Mouse (Mus musculus): ENCODE data around the gene Gli1. TPM values are rescaled to one million over a fixed set of nuclear protein-coding genes. Genes with fewer than 3 reads are reported as not detected.

The Gli1 gene
- polyA plus RNA-seq, 1 experiment from 2014 or later: 1.5 TPM

DNA sequence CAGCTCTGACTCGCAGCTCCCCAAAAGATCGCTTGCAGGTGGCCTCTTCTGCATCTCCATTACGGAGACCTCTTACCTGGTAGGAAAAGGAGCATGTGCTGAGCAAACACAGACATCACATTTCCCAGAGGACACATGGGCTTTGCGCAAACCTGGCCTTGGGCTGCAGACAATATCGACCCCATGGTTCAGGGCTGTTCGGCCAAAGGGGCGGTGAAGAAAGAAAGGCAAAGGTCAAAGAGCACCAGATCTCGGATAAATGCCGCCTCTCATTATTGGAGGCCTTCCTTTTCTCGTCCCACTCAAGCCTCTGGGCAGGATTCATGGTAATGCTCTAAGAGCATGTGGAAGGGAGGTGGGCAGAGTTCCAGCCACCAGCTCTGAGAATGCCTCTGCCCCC is 13.6 kb upstream of the Gli1 start:
- Histone ChIP-seq H3K4me1 (peaks cover 5% of the 10 kb centered on the region; the same call in 1 of the 2 replicates), H3K4me2 (no peak overlapping the region), H3K9ac (no peak overlapping the region), H3K4me3 (no peak overlapping the region), H3K36me3 (replicated peaks) (no peaks in the 10 kb centered on the region), H3K9me3 (no peaks in the 10 kb centered on the region), H3K27me3 (replicated peaks) (no peaks in the 10 kb centered on the region), H3K27ac (no peak overlapping the region)
- ATAC-seq (replicated peaks): no peak
- WGBS: 35% methylated on average over 10 of the region's 10 CpGs

DNA sequence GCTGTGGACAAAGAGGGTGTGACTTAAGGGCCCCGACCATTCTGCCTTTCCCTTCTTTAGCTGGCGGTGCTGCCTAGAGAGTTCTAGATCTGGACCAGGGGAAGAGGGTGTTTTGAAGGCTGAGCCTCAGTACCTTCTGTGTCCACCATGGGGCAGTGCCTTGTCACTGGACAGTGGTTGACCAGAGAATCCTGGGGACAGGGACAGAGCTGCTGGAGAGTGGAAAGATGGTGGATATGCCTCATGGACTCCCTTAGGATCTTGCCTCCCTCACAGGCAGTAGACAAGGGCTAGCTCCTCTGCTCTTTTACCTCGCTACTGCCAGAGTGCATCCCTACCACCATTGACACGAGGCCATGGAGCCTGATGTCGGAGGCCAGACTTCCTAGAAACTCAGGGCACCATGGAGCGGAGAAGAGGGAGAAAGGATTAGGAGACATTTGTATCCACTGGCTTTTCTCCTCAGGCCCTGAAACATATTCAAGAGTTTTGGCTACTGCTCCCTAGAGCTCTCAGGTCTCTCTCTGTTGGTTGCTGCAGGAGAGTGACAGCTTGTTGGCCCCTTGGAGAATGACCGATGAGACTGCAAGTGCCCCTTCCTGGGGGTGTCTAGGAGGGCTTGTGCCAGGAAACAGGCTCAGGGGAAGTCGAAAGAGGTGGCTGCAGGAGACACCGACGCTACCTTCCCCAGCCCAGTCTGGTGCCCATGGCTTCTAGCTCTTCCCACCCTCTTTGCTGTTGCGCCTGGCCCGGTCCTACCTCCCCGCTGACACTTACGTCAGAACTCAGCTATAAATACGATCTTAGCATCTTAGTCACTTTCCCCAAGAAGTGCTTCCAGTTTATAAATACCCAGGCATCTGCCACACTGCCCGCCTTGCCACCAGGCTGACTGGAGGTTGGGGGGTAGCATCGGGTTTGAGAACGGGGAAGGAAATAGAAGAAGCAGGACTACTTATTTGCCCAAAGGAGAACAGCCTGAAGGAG is 12.4 kb upstream of the Gli1 start, which contains the start of gene Inhbe:
Gene Inhbe (minus strand): TSS at position 503 of the 987 bp plus-strand sequence.
- H3K27me3 ChIP-seq (replicated peaks): no peaks in the 10 kb centered on the region
- no peak within 1 kb of the TSS for H3K4me3 ChIP-seq
- 89% methylated on average over 18 of the region's 18 CpGs for WGBS
- no peak within 1 kb of the TSS for H3K27ac ChIP-seq
- peaks cover 5% of the 10 kb centered on the region; the same call in 1 of the 2 replicates for H3K4me1 ChIP-seq
- no peak within 1 kb of the TSS for H3K4me2 ChIP-seq
- H3K36me3 ChIP-seq (replicated peaks): no peaks in the 10 kb centered on the region
- H3K9ac ChIP-seq: no peak within 1 kb of the TSS
- H3K9me3 ChIP-seq: no peaks in the 10 kb centered on the region
- no peak for ATAC-seq (replicated peaks)

DNA sequence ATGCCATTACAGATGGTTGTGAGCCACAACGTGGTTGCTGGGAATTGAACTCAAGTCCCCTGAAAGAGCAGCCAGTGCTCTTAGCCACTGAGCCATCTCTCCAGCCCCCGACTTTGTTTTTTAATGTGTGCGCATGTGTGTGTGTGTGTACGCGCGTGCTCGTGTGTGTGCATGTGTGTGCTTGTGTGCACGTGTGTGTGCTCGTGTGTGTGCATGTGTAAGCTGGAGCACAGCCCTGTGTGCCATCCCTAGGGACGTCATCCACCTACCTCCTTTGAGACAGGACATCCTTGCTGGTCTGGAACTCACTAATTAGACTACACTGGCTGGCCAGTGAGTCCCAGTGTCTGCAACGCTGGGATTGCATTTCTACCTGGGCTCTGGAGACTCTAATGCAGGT is 11.0 kb upstream of the Gli1 start:
- 87% methylated on average over 11 of the region's 11 CpGs for WGBS
- no peak for ATAC-seq (replicated peaks)
- Histone ChIP-seq H3K9me3 (no peaks in the 10 kb centered on the region), H3K4me3 (no peak overlapping the region), H3K4me1 (peaks cover 5% of the 10 kb centered on the region; the same call in 1 of the 2 replicates), H3K9ac (no peak overlapping the region), H3K27me3 (replicated peaks) (no peaks in the 10 kb centered on the region), H3K4me2 (no peak overlapping the region), H3K36me3 (replicated peaks) (no peaks in the 10 kb centered on the region), H3K27ac (no peak overlapping the region)

DNA sequence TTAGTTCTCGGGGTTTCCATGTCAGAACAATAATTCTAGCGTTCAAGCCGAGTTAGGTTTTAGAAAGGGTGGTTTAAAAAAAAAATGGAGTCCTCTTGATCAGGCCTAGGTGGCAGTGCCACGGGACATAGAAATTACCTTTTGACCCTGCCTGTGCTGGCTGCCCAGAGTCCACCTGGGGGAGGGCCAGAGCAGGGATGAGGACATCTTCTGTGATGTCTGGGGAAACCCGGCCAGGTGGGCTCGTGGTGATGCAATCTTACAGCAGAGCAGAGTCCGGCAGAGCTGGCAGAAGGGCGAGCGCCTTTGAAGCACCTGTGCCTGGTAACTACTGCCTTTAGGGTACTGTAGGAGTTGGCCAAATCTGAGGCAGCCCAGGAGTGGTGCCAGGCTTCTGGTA is 10.4 kb upstream of the Gli1 start:
- no peak overlapping the region for H3K4me3 ChIP-seq
- H3K9ac ChIP-seq: no peak overlapping the region
- no peaks in the 10 kb centered on the region for H3K36me3 ChIP-seq (replicated peaks)
- H3K4me1 ChIP-seq: peaks cover 5% of the 10 kb centered on the region; the same call in 1 of the 2 replicates
- 94% methylated on average over 9 of the region's 9 CpGs for WGBS
- no peak overlapping the region for H3K4me2 ChIP-seq
- H3K27me3 ChIP-seq (replicated peaks): no peaks in the 10 kb centered on the region
- H3K9me3 ChIP-seq: no peaks in the 10 kb centered on the region
- H3K27ac ChIP-seq: no peak overlapping the region
- no peak for ATAC-seq (replicated peaks)

DNA sequence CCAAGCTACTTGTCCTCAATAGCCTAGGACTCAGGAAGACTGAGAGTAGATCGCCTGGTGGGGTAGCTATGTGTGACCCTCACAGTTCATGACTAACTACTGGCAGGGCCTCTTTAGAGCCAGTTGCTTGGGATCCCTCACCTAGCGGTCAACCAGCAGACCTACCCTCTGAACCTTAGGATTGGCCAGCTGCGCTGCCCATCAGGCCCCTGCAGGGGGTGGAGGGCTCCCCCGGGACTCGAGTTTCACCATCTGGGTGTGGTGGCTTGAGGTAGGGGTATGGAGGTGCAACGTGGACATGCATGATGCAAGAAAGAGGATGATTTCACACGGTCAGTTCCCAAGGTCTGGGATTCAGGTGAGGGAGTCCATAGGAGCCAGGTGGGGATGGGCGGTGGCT is 9.9 kb upstream of the Gli1 start:
- H3K36me3 ChIP-seq (replicated peaks): no peaks in the 10 kb centered on the region
- no peak overlapping the region for H3K4me3 ChIP-seq
- H3K27me3 ChIP-seq (replicated peaks): no peaks in the 10 kb centered on the region
- WGBS: 74% methylated on average over 8 of the region's 8 CpGs
- no peak for ATAC-seq (replicated peaks)
- H3K4me1 ChIP-seq: peaks cover 5% of the 10 kb centered on the region; the same call in 1 of the 2 replicates
- no peak overlapping the region for H3K9ac ChIP-seq
- H3K27ac ChIP-seq: no peak overlapping the region
- H3K9me3 ChIP-seq: no peaks in the 10 kb centered on the region
- H3K4me2 ChIP-seq: no peak overlapping the region

DNA sequence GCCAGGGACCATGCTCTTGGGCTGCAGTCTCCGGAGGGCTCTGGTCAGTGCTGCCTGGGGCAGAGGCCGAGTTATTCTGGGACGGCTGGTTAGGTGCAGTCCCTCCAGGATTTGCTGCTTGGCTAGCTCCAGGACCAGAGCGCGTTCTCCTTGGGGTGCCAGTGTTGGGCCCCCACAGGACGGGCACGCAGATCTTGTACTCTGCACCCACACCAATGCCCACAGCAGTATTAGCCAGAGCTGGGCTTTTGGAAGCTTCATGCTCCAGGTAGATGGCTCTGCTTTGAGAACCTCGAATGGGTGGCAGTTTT is 9.5 kb upstream of the Gli1 start:
- no peak for ATAC-seq (replicated peaks)
- Histone ChIP-seq H3K4me2 (peak overlapping the region; percentile 42; the same call in 1 of the 2 replicates), H3K9me3 (no peaks in the 10 kb centered on the region), H3K9ac (no peak overlapping the region), H3K27ac (no peak overlapping the region), H3K36me3 (replicated peaks) (no peaks in the 10 kb centered on the region), H3K4me3 (no peak overlapping the region), H3K27me3 (replicated peaks) (no peaks in the 10 kb centered on the region), H3K4me1 (peaks cover 5% of the 10 kb centered on the region; the same call in 1 of the 2 replicates)
- WGBS: 86% methylated on average over 8 of the region's 8 CpGs

DNA sequence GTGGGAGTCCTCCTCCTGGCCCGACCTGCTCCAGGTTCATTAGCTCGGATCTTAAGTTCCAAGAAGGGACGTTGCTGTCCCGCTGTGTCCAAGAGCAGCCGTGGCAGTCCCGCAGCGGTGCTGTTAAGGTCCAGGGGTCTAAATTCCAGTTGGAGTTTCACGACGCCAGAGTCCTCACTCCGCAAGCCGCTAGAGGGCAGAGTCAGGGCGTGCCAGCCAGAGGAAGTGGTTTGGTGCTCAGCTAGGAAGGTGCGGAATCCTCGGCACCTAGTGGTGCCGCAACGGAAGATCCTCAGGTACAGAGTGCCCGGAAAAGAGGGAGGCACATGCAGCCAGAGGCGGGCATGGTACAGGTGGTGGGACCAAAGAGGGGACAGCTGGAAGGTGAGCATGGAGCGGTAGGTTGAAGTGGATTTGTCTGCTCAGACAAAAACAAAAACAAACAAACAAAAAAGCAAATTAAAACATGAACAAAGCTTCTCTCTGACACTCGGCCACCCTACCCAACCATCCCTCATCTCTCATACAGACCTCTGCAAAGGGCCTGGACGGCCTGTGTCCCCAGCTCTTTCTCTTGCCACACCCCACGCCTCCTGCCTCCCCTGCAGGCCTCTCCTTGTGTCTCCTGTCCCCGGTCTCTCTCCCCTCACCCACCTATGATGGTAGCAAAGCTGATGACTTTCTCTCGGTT is 9.0 kb upstream of the Gli1 start:
- H3K9ac ChIP-seq: no peak overlapping the region
- peak; percentile 69 for ATAC-seq (replicated peaks)

DNA sequence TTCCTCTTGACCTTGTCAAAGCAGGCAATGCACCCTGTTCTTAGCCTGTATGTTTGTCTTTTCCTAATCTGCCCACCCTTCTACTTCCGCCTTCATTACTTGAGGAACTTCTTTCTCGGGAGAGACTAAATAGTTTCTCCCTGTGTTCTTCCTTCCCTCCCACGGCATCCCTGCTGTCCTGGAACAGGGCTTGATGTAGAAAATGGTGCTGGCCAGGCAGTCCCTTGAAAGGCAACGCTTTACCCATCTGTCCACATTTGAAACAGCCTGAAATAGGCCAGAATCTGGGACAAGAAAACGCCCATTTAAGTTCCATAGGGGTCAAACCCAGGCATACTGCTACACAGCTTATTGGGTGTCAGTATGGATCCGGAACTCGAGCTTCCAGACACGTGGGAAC is 8.0 kb upstream of the Gli1 start:
- Histone ChIP-seq H3K4me1 (peaks cover 5% of the 10 kb centered on the region; the same call in 1 of the 2 replicates), H3K4me3 (no peak overlapping the region), H3K9ac (no peak overlapping the region), H3K9me3 (no peaks in the 10 kb centered on the region), H3K4me2 (no peak overlapping the region), H3K36me3 (replicated peaks) (no peaks in the 10 kb centered on the region), H3K27ac (no peak overlapping the region), H3K27me3 (replicated peaks) (no peaks in the 10 kb centered on the region)
- no peak for ATAC-seq (replicated peaks)
- 81% methylated on average over 8 of the region's 8 CpGs for WGBS

More for the DNA sequence above, 9.0 kb upstream of the Gli1 start:
- Histone ChIP-seq H3K4me2 (peak overlapping the region; percentile 42), H3K27ac (no peak overlapping the region), H3K4me1 (peaks cover 5% of the 10 kb centered on the region; the same call in 1 of the 2 replicates), H3K27me3 (replicated peaks) (no peaks in the 10 kb centered on the region), H3K4me3 (peak overlapping the region; percentile 16; the same call in 1 of the 2 replicates), H3K9me3 (no peaks in the 10 kb centered on the region), H3K36me3 (replicated peaks) (no peaks in the 10 kb centered on the region)
- 10% methylated on average over 24 of the region's 24 CpGs for WGBS

DNA sequence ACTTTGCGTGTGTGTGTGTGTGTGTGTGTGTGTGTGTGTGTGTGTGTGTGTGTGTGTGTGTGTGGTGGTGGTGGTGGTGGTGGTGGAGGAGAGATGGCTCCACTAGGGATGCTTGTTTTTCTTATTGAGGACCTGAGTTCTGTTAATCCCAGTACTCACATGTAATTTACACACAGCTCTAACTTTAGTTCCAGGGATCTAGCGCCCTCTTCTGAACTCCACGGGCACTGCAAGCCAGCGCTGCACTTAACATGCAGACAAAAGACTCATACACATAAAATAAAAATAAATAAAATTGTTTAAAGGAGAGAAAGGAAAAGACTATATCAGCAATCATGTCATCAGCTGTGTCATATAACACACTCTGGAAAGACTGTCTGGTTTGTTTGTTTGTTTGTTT is 7.2 kb upstream of the Gli1 start:
- H3K27me3 ChIP-seq (replicated peaks): no peaks in the 10 kb centered on the region
- H3K27ac ChIP-seq: no peak overlapping the region
- H3K4me3 ChIP-seq: no peak overlapping the region
- peaks cover 5% of the 10 kb centered on the region; the same call in 1 of the 2 replicates for H3K4me1 ChIP-seq
- ATAC-seq (replicated peaks): no peak
- 72% methylated on average over 4 of the region's 4 CpGs for WGBS
- no peak overlapping the region for H3K4me2 ChIP-seq
- no peak overlapping the region for H3K9ac ChIP-seq
- H3K36me3 ChIP-seq (replicated peaks): no peaks in the 10 kb centered on the region
- H3K9me3 ChIP-seq: no peaks in the 10 kb centered on the region

DNA sequence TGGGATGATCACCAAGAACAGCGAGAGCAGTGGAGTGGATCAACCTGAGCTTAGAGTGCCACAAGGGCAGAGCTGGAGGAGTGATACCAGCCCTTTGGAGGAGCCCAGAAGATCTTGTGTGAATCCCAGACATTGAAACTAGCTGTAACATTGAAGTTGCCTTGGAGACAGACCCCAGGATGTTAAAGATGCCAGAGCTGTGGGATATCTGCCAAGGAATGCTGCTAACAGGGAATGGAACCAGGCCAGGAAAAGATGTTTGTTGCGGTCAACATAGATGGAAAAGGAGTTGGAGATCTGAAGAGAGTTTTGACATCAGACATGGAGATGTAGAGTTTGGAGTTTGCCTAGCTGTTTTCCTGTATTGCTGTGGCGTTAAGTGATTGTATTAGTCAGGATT is 4.4 kb upstream of the Gli1 start:
- Histone ChIP-seq H3K27ac (no peak overlapping the region), H3K27me3 (replicated peaks) (peaks cover 13% of the 10 kb centered on the region), H3K36me3 (replicated peaks) (no peaks in the 10 kb centered on the region), H3K9me3 (no peaks in the 10 kb centered on the region), H3K4me3 (no peak overlapping the region), H3K9ac (no peak overlapping the region), H3K4me2 (no peak overlapping the region), H3K4me1 (peaks cover 20% of the 10 kb centered on the region)
- WGBS: 87% methylated on average over 3 of the region's 3 CpGs
- ATAC-seq (replicated peaks): no peak

DNA sequence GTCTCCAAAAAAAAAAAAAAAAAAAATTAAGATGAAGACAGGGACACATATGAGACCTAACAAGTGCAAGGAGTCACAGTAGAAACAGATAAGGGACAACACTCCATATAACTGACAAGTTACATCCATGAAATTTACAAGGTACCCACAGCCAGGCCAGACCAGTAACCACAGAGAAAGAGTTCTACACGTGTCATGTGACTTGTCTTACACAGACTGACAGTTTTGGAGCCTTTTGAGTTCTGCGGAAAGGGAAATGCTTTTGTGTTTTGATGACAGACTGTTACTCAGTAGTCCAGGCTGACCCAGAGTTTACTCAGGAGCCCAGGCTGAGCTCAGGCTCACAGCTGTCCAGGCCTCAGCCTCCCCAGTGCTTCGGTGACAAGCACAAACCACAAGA is 1.3 kb upstream of the Gli1 start:
- Histone ChIP-seq H3K27me3 (replicated peaks) (peaks cover 32% of the 10 kb centered on the region), H3K9ac (no peak overlapping the region), H3K27ac (no peak overlapping the region), H3K4me1 (peaks cover 37% of the 10 kb centered on the region), H3K9me3 (no peaks in the 10 kb centered on the region), H3K36me3 (replicated peaks) (no peaks in the 10 kb centered on the region), H3K4me2 (no peak overlapping the region), H3K4me3 (no peak overlapping the region)
- WGBS: 73% methylated on average over 3 of the region's 3 CpGs
- no peak for ATAC-seq (replicated peaks)

DNA sequence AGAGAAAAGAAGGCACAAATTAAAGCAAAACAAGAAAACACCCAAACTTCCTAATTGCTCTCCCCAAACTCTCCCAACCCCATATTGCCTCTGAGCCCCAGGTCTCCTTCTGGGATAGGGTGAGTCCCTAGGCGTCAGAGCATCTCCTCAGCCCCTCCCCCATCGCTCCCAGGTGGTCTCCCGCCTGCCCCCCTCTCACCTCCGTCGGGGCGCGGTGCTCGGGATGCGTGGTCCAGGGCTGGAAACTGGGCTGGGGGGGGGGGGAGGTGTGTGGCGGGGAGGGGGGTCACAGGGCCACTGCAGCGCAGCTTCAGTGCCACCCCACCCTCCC is 449 bp downstream of the Gli1 start:
- no peak for ATAC-seq (replicated peaks)
- Histone ChIP-seq H3K4me1 (peaks cover 37% of the 10 kb centered on the region), H3K9ac (no peak overlapping the region), H3K9me3 (no peaks in the 10 kb centered on the region), H3K27ac (no peak overlapping the region), H3K4me3 (peak overlapping the region; percentile 24), H3K27me3 (replicated peaks) (peaks cover 32% of the 10 kb centered on the region), H3K36me3 (replicated peaks) (no peaks in the 10 kb centered on the region), H3K4me2 (peak overlapping the region; percentile 49)
- WGBS: 0% methylated on average over 9 of the region's 11 CpGs

Measured in midbrain, embryonic 15.5 days (tissue).